Mouse (Mus musculus) hindbrain, embryonic 16.5 days (tissue): Measurements from ENCODE around the gene Xbp1. TPM values are rescaled to one million over a fixed set of nuclear protein-coding genes. Genes with fewer than 3 reads are reported as not detected.
A peak's percentile ranks its signal among the peaks of the same experiment; 100 is the strongest.
"Not testable (repeated sequence)": the region's sequence is repeated elsewhere in the genome, so short reads cannot be mapped to it uniquely, and the experiment has no call there.

ENCODE experiments used
- ATAC-seq: fragments of 200-750 bp; cut with Nextera tagmentation; 2 replicates; pipeline ENCODE4 v1.8.0; 2017; ENCODE audit warnings: moderate TSS enrichment, moderate library complexity
- H3K27ac ChIP-seq: fragments of 300-500 bp; sonication (generic); 2 replicates; pipeline ENCODE4 v1.5.1; 2014; ENCODE audit warnings: low read depth, mild to moderate bottlenecking, control low read depth, low read length, moderate library complexity
- H3K27me3 ChIP-seq: fragments of 300-500 bp; sonication (generic); replicated peaks from 2 replicates; pipeline ENCODE4 v1.6.1; 2014; ENCODE audit warnings: low read length; ENCODE audit not compliant: control insufficient read depth, insufficient read depth
- H3K36me3 ChIP-seq: fragments of 300-500 bp; sonication (generic); 2 replicates; pipeline ENCODE4 v1.6.1; 2014; ENCODE audit warnings: mild to moderate bottlenecking, low read length, moderate library complexity, mixed read lengths; ENCODE audit not compliant: control insufficient read depth, insufficient read depth
- H3K4me1 ChIP-seq: fragments of 300-500 bp; sonication (generic); 2 replicates; pipeline ENCODE4 v1.6.1; 2014; ENCODE audit warnings: low read depth, low read length; ENCODE audit not compliant: control insufficient read depth, insufficient read depth
- H3K4me2 ChIP-seq: fragments of 300-500 bp; sonication (generic); 2 replicates; pipeline ENCODE4 v1.6.1; 2014; ENCODE audit warnings: mild to moderate bottlenecking, low read length, control low read depth, moderate library complexity
- H3K4me3 ChIP-seq: fragments of 300-500 bp; sonication (generic); 2 replicates; pipeline ENCODE4 v1.5.1; 2014; ENCODE audit warnings: mild to moderate bottlenecking, low read length, control low read depth, moderate library complexity
- H3K9ac ChIP-seq: fragments of 300-500 bp; sonication (generic); 2 replicates; pipeline ENCODE4 v1.6.1; 2014; ENCODE audit warnings: low read depth, mild to moderate bottlenecking, control low read depth, low read length, moderate library complexity
- H3K9me3 ChIP-seq: fragments of 300-500 bp; sonication (generic); 2 replicates; pipeline ENCODE4 v1.6.1; 2014; ENCODE audit warnings: mild to moderate bottlenecking, low read length, moderate library complexity; ENCODE audit not compliant: control insufficient read depth
- WGBS: fragments of 180-500 bp; shearing (Covaris S2); extraction: QIAGEN DNeasy Blood & Tissue Kit; methylation state at CpG from one replicate; pipeline ENCODE4 v1.1.7; 2014; 5-methylcytosine and 5-hydroxymethylcytosine counted together
- polyA plus RNA-seq: library from polyadenylated mRNA; unstranded; fragments of >200 nt; fragmentation: Nextera tagmentation; extraction: Ambion mirVana; gene quantifications from 2 replicates; pipeline ENCODE4 v1.2.1, GENCODE M21; 2015

Xbp1 gene
- polyA plus RNA-seq: 148 TPM in 2 replicates

- Histone ChIP-seq H3K9me3 (no peaks in the 10 kb centered on the region), H3K36me3 (peaks cover 21% of the 10 kb centered on the region), H3K4me2 (peak within 1 kb of the TSS; percentile 83), H3K27ac (peak within 1 kb of the TSS; percentile 96), H3K4me1 (peaks cover 22% of the 10 kb centered on the region), H3K9ac (peak within 1 kb of the TSS; percentile 100), H3K4me3 (peak within 1 kb of the TSS; percentile 100), H3K27me3 (no peaks in the 10 kb centered on the region)
- under 1% methylated on average over 54 of the region's 72 CpGs for WGBS
- peak; percentile 98 for ATAC-seq
Measured at GRCm38 (mm10) chr11:5520412-5521265, at the start of gene Xbp1. TSS of gene Xbp1 (plus strand) at chr11:5520659.

GRCm38 (mm10) chr11:5474130-5474529 is 46.3 kb upstream of the Xbp1 start:
- peak; percentile 61; the same call in 1 of the 2 replicates for ATAC-seq
- Histone ChIP-seq H3K4me2 (no peak overlapping the region), H3K27me3 (no peaks in the 10 kb centered on the region), H3K4me3 (no peak overlapping the region), H3K9ac (no peak overlapping the region), H3K36me3 (no peaks in the 10 kb centered on the region), H3K27ac (no peak overlapping the region), H3K9me3 (no peaks in the 10 kb centered on the region), H3K4me1 (no peaks in the 10 kb centered on the region)
- WGBS: 19% methylated on average over 5 of the region's 5 CpGs

- WGBS: no CpG with 5 or more reads among the region's 2 CpGs
- not testable (repeated sequence) for H3K9ac ChIP-seq, H3K36me3 ChIP-seq, H3K9me3 ChIP-seq, H3K4me3 ChIP-seq, ATAC-seq, H3K4me2 ChIP-seq, H3K27me3 ChIP-seq, H3K27ac ChIP-seq, H3K4me1 ChIP-seq
Measured at GRCm38 (mm10) chr11:5475556-5476118, 44.8 kb upstream of the Xbp1 start.

- H3K4me3 ChIP-seq: no peak overlapping the region
- H3K4me2 ChIP-seq: no peak overlapping the region
- no peak overlapping the region for H3K9ac ChIP-seq
- H3K4me1 ChIP-seq: no peaks in the 10 kb centered on the region
- H3K36me3 ChIP-seq: no peaks in the 10 kb centered on the region
- WGBS: 88% methylated on average over 4 of the region's 4 CpGs
- H3K27ac ChIP-seq: no peak overlapping the region
- no peaks in the 10 kb centered on the region for H3K27me3 ChIP-seq
- ATAC-seq: no peak
- no peaks in the 10 kb centered on the region for H3K9me3 ChIP-seq
Measured at GRCm38 (mm10) chr11:5476806-5477205, 43.7 kb upstream of the Xbp1 start.

- H3K27me3 ChIP-seq: no peaks in the 10 kb centered on the region
- no peak overlapping the region for H3K9ac ChIP-seq
- 87% methylated on average over 7 of the region's 7 CpGs for WGBS
- no peaks in the 10 kb centered on the region for H3K4me1 ChIP-seq
- H3K4me3 ChIP-seq: no peak overlapping the region
- no peak overlapping the region for H3K4me2 ChIP-seq
- H3K36me3 ChIP-seq: no peaks in the 10 kb centered on the region
- H3K9me3 ChIP-seq: no peaks in the 10 kb centered on the region
- H3K27ac ChIP-seq: no peak overlapping the region
- no peak for ATAC-seq
Measured at GRCm38 (mm10) chr11:5478193-5478592, 42.3 kb upstream of the Xbp1 start.

GRCm38 (mm10) chr11:5478831-5479230 is 41.6 kb upstream of the Xbp1 start:
- Histone ChIP-seq H3K4me2 (no peak overlapping the region), H3K36me3 (no peaks in the 10 kb centered on the region), H3K4me1 (no peaks in the 10 kb centered on the region), H3K9me3 (no peaks in the 10 kb centered on the region), H3K27me3 (no peaks in the 10 kb centered on the region), H3K9ac (no peak overlapping the region), H3K27ac (no peak overlapping the region), H3K4me3 (no peak overlapping the region)
- no peak for ATAC-seq
- 89% methylated on average over 3 of the region's 3 CpGs for WGBS

GRCm38 (mm10) chr11:5482581-5482980 is 37.9 kb upstream of the Xbp1 start:
- Histone ChIP-seq H3K27me3 (no peaks in the 10 kb centered on the region), H3K27ac (no peak overlapping the region)
- whole genome bisulfite sequencing: 87% methylated on average over 13 of the region's 13 CpGs

GRCm38 (mm10) chr11:5485193-5486011 is 35.1 kb upstream of the Xbp1 start:
- H3K4me3 ChIP-seq: peak overlapping the region; percentile 33
- no peaks in the 10 kb centered on the region for H3K27me3 ChIP-seq
- 17% methylated on average over 15 of the region's 15 CpGs for WGBS
- no peaks in the 10 kb centered on the region for H3K36me3 ChIP-seq
- H3K9me3 ChIP-seq: no peaks in the 10 kb centered on the region
- no peaks in the 10 kb centered on the region; the same call in 1 of the 2 replicates for H3K4me1 ChIP-seq
- H3K9ac ChIP-seq: peak overlapping the region; percentile 36
- peak; percentile 82 for ATAC-seq
- peak overlapping the region; percentile 76 for H3K4me2 ChIP-seq
- no peak overlapping the region; the same call in 1 of the 2 replicates for H3K27ac ChIP-seq

More at GRCm38 (mm10) chr11:5482581-5482980, 37.9 kb upstream of the Xbp1 start:
- no peaks in the 10 kb centered on the region; the same call in 1 of the 2 replicates for H3K4me1 ChIP-seq
- no peak overlapping the region for H3K9ac ChIP-seq
- no peaks in the 10 kb centered on the region for H3K9me3 ChIP-seq
- no peak overlapping the region for H3K4me2 ChIP-seq
- H3K36me3 ChIP-seq: no peaks in the 10 kb centered on the region
- no peak for ATAC-seq
- no peak overlapping the region for H3K4me3 ChIP-seq

- H3K9ac ChIP-seq, ATAC-seq, H3K9me3 ChIP-seq, H3K4me3 ChIP-seq, H3K36me3 ChIP-seq, H3K27ac ChIP-seq, H3K27me3 ChIP-seq, H3K4me1 ChIP-seq, H3K4me2 ChIP-seq: not testable (repeated sequence)
- WGBS: 90% methylated on average over 10 of the region's 10 CpGs
Measured at GRCm38 (mm10) chr11:5489433-5489832, 31.0 kb upstream of the Xbp1 start.
